Mouse (Mus musculus): ENCODE results near the gene Tmem182. TPM values are rescaled to one million over a fixed set of nuclear protein-coding genes. Genes with fewer than 3 reads are reported as not detected.

The Tmem182 gene
- polyA plus RNA-seq, 1 experiment from 2014 or later: 0.57 TPM

- Histone ChIP-seq H3K27ac (ENCODE audit: low read length) (no peak overlapping the region), H3K27me3 (replicated peaks; ENCODE audit: insufficient read depth, low read length) (no peaks in the 10 kb centered on the region), H3K36me3 (ENCODE audit: insufficient read depth, low read length) (no peaks in the 10 kb centered on the region), H3K4me1 (ENCODE audit: insufficient read depth, low read depth, low read length) (no peaks in the 10 kb centered on the region), H3K9me3 (ENCODE audit: low read length) (no peaks in the 10 kb centered on the region), H3K9ac (replicated peaks; ENCODE audit: low read depth) (no peak overlapping the region), H3K4me3 (ENCODE audit: low read depth, low read length) (no peak overlapping the region), H3K4me2 (replicated peaks; ENCODE audit: low read depth, low read length) (no peak overlapping the region)
- DNase-seq (ENCODE audit: low spot score) (no peak), ATAC-seq (no peak)
- WGBS: 68% methylated on average over 7 of the region's 7 CpGs
- no peak for TF ChIP-seq CTCF (IDR thresholded peaks at IDR 0.05)
- no peak for TF ChIP-seq EP300 (IDR thresholded peaks at IDR 0.05)
Observed at GRCm38 (mm10) chr1:40825826-40826225, 20.4 kb downstream of the Tmem182 start.

DNA sequence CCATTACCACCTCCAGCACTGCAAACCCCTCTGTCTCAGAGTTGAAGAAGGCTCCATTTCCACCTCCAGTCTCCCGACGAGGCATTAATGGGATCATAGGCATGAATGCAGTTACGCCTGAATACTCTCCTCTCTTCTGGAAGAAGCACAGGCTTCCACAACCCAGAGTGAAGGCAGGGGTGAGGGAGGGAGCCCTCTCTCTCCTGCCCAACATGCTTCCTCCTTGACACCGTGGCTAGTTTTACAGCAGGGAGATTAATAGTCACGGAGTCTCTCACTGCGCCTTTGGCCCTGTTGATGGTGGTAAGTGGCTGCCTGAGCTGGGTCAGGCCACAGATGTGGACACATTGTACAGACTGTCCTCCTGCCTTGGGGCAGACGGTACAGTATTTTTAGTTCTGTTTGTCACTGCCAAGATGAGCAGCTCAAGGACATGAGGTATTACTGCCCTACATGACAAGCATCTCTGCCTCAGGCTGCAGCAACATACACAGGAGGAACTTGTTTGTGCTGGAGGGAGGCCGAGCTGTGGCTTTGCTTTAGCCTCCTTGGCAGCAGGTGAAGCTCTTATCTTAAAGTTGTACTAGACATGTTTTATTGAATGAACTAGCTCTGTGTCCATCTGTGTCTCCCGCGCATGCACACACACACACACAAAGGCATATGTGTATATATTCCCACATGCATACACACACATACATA lies 24.0 kb downstream of the Tmem182 start:
- WGBS: 69% methylated on average over 10 of the region's 10 CpGs
- DNase-seq (ENCODE audit: low spot score) (no peak), ATAC-seq (no peak)
- no peak overlapping the region for H3K9ac ChIP-seq (replicated peaks; ENCODE audit: low read depth)
- H3K9me3 ChIP-seq (ENCODE audit: low read length): no peaks in the 10 kb centered on the region
- H3K27ac ChIP-seq (ENCODE audit: low read length): no peak overlapping the region
- H3K27me3 ChIP-seq (replicated peaks; ENCODE audit: insufficient read depth, low read length): no peaks in the 10 kb centered on the region
- H3K4me3 ChIP-seq (ENCODE audit: low read depth, low read length): no peak overlapping the region
- no peaks in the 10 kb centered on the region for H3K4me1 ChIP-seq (ENCODE audit: insufficient read depth, low read depth, low read length)
- TF ChIP-seq CTCF (IDR thresholded peaks at IDR 0.05) (no peak), EP300 (IDR thresholded peaks at IDR 0.05) (no peak)
- no peaks in the 10 kb centered on the region for H3K36me3 ChIP-seq (ENCODE audit: insufficient read depth, low read length)
- H3K4me2 ChIP-seq (replicated peaks; ENCODE audit: low read depth, low read length): no peak overlapping the region

GRCm38 (mm10) chr1:40830712-40831507 lies 25.5 kb downstream of the Tmem182 start:
- H3K27ac ChIP-seq (ENCODE audit: low read length): no peak overlapping the region
- no peaks in the 10 kb centered on the region for H3K27me3 ChIP-seq (replicated peaks; ENCODE audit: insufficient read depth, low read length)
- TF ChIP-seq EP300 (IDR thresholded peaks at IDR 0.05) (no peak), CTCF (IDR thresholded peaks at IDR 0.05) (no peak)
- ATAC-seq (no peak), DNase-seq (ENCODE audit: low spot score) (no peak)
- no peak overlapping the region for H3K9ac ChIP-seq (replicated peaks; ENCODE audit: low read depth)
- H3K4me1 ChIP-seq (ENCODE audit: insufficient read depth, low read depth, low read length): no peaks in the 10 kb centered on the region
- no peaks in the 10 kb centered on the region for H3K36me3 ChIP-seq (ENCODE audit: insufficient read depth, low read length)
- 70% methylated on average over 4 of the region's 4 CpGs for WGBS
- no peaks in the 10 kb centered on the region for H3K9me3 ChIP-seq (ENCODE audit: low read length)
- H3K4me2 ChIP-seq (replicated peaks; ENCODE audit: low read depth, low read length): no peak overlapping the region
- no peak overlapping the region for H3K4me3 ChIP-seq (ENCODE audit: low read depth, low read length)

GRCm38 (mm10) chr1:40835468-40835867 lies 30.1 kb downstream of the Tmem182 start:
- H3K27ac ChIP-seq (ENCODE audit: low read length): no peak overlapping the region
- H3K4me3 ChIP-seq (ENCODE audit: low read depth, low read length): no peak overlapping the region
- H3K4me2 ChIP-seq (replicated peaks; ENCODE audit: low read depth, low read length): no peak overlapping the region
- no peaks in the 10 kb centered on the region for H3K27me3 ChIP-seq (replicated peaks; ENCODE audit: insufficient read depth, low read length)
- H3K9me3 ChIP-seq (ENCODE audit: low read length): no peaks in the 10 kb centered on the region
- TF ChIP-seq CTCF (IDR thresholded peaks at IDR 0.05): no peak
- no peak for TF ChIP-seq EP300 (IDR thresholded peaks at IDR 0.05)
- no peaks in the 10 kb centered on the region for H3K36me3 ChIP-seq (ENCODE audit: insufficient read depth, low read length)
- H3K9ac ChIP-seq (replicated peaks; ENCODE audit: low read depth): no peak overlapping the region
- WGBS: 75% methylated on average over 4 of the region's 4 CpGs
- DNase-seq (ENCODE audit: low spot score) (no peak), ATAC-seq (no peak)
- H3K4me1 ChIP-seq (ENCODE audit: insufficient read depth, low read depth, low read length): no peaks in the 10 kb centered on the region

- H3K4me3 ChIP-seq (ENCODE audit: low read depth, low read length): no peak overlapping the region
- no peak overlapping the region for H3K9ac ChIP-seq (replicated peaks; ENCODE audit: low read depth)
- no peaks in the 10 kb centered on the region for H3K27me3 ChIP-seq (replicated peaks; ENCODE audit: insufficient read depth, low read length)
- no peaks in the 10 kb centered on the region for H3K36me3 ChIP-seq (ENCODE audit: insufficient read depth, low read length)
- WGBS: 74% methylated on average over 8 of the region's 8 CpGs
- no peak overlapping the region for H3K4me2 ChIP-seq (replicated peaks; ENCODE audit: low read depth, low read length)
- no peak overlapping the region for H3K27ac ChIP-seq (ENCODE audit: low read length)
- no peaks in the 10 kb centered on the region for H3K4me1 ChIP-seq (ENCODE audit: insufficient read depth, low read depth, low read length)
- DNase-seq (ENCODE audit: low spot score) (no peak), ATAC-seq (0 out of 2 replicates have a peak, but pooled peaks have one; percentile 25)
- no peaks in the 10 kb centered on the region for H3K9me3 ChIP-seq (ENCODE audit: low read length)
- TF ChIP-seq EP300 (IDR thresholded peaks at IDR 0.05) (no peak), CTCF (IDR thresholded peaks at IDR 0.05) (no peak)
Observed at GRCm38 (mm10) chr1:40840605-40841004, 35.2 kb downstream of the Tmem182 start.

GRCm38 (mm10) chr1:40841032-40841761 lies 35.8 kb downstream of the Tmem182 start:
- DNase-seq (ENCODE audit: low spot score) (peak; percentile 18), ATAC-seq (peak; percentile 41; the same call in 1 of the 2 replicates)
- H3K36me3 ChIP-seq (ENCODE audit: insufficient read depth, low read length): no peaks in the 10 kb centered on the region
- TF ChIP-seq EP300 (IDR thresholded peaks at IDR 0.05) (no peak), CTCF (IDR thresholded peaks at IDR 0.05) (no peak)
- H3K9ac ChIP-seq (replicated peaks; ENCODE audit: low read depth): no peak overlapping the region
- peak overlapping the region; percentile 9; the same call in 1 of the 2 replicates for H3K27ac ChIP-seq (ENCODE audit: low read length)
- no peak overlapping the region for H3K4me3 ChIP-seq (ENCODE audit: low read depth, low read length)
- no peaks in the 10 kb centered on the region for H3K9me3 ChIP-seq (ENCODE audit: low read length)
- H3K4me1 ChIP-seq (ENCODE audit: insufficient read depth, low read depth, low read length): no peaks in the 10 kb centered on the region
- H3K4me2 ChIP-seq (replicated peaks; ENCODE audit: low read depth, low read length): no peak overlapping the region
- 70% methylated on average over 5 of the region's 5 CpGs for WGBS
- no peaks in the 10 kb centered on the region for H3K27me3 ChIP-seq (replicated peaks; ENCODE audit: insufficient read depth, low read length)
